Comparison of ENCODE assay signal across 8 mouse cellular contexts in the genomic region with DNA sequence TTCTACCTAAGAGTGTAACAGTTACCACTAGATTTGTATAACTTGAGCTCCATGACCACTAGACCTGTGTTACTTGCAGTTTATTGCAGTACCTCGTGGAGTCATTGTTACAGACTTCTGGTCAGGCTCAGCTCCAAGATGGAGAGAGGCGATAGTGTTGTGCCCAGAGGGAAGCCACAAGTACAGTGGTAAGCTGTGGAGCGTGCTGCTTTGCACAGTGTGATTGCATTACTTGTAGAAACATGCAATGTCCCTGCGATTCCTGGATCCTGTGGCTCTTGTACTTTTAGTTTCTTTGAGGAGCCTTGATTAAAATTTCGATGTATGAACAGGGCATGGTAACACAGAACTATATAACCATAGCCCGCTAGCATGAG. TPM values are rescaled to one million over a fixed set of nuclear protein-coding genes. Genes with fewer than 3 reads are reported as not detected.
DNase-seq lines count a peak whose midpoint lies in the region; ATAC-seq and TF ChIP-seq lines count a peak whose summit lies in the region.

No protein-coding gene starts in this region.

- no peak for TF ChIP-seq CTCF in cortical plate, adult 2 months (IDR thresholded peaks at IDR 0.05; ENCODE audit: extremely low read depth, insufficient read depth, low read length)

- H3K4me3 ChIP-seq in heart, embryonic 15.5 days, result peak overlapping the region; percentile 71
- peak overlapping the region; percentile 81; the same call in 1 of the 2 replicates for H3K4me3 ChIP-seq in cortical plate, adult 2 months (ENCODE audit: insufficient read depth, low read length)
- peak overlapping the region; percentile 70 for H3K4me3 ChIP-seq in hindbrain, embryonic 16.5 days (ENCODE audit: low read length)

- no peak for TF ChIP-seq POLR2A in cortical plate, adult 2 months (IDR thresholded peaks at IDR 0.05; ENCODE audit: extremely low read depth, insufficient read depth, low read length)

- no peak for ATAC-seq in heart, embryonic 15.5 days (replicated peaks; ENCODE audit: insufficient number of reproducible peaks, insufficient read depth, low FRiP score, low read depth)
- peak; percentile 5; the same call in 1 of the 2 replicates for ATAC-seq in hindbrain, embryonic 16.5 days
- ATAC-seq in megakaryocyte-erythroid progenitor cell, adult 5-6 weeks (replicated peaks; ENCODE audit: low FRiP score, low TSS enrichment, poor library complexity, severe bottlenecking), result 0 out of 2 replicates have a peak, but pooled peaks have one; percentile 47

- H3K9ac ChIP-seq in heart, embryonic 15.5 days, result no peak overlapping the region
- H3K9ac ChIP-seq in hindbrain, embryonic 16.5 days (ENCODE audit: low read depth, low read length), result peak overlapping the region; percentile 86; the same call in 1 of the 2 replicates

- 80% methylated on average over 6 of the region's 6 CpGs for WGBS in heart, embryonic 15.5 days
- WGBS in hindbrain, embryonic 16.5 days, result 78% methylated on average over 6 of the region's 6 CpGs

- peaks cover 5% of the 10 kb centered on the region; the same call in 1 of the 2 replicates for H3K36me3 ChIP-seq in heart, embryonic 15.5 days
- peaks cover 15% of the 10 kb centered on the region; the same call in 1 of the 2 replicates for H3K36me3 ChIP-seq in hindbrain, embryonic 16.5 days (ENCODE audit: control insufficient read depth, insufficient read depth, low read length)

- no peak overlapping the region for H3K27ac ChIP-seq in heart, embryonic 15.5 days
- H3K27ac ChIP-seq in cortical plate, adult 2 months (ENCODE audit: insufficient read depth, low read length), result no peak overlapping the region
- no peak overlapping the region for H3K27ac ChIP-seq in hindbrain, embryonic 16.5 days (ENCODE audit: low read depth, low read length)

- H3K27me3 ChIP-seq in heart, embryonic 15.5 days, result no peaks in the 10 kb centered on the region
- no peaks in the 10 kb centered on the region for H3K27me3 ChIP-seq in hindbrain, embryonic 16.5 days (replicated peaks; ENCODE audit: control insufficient read depth, insufficient read depth, low read length)

- peaks cover 8% of the 10 kb centered on the region for H3K4me1 ChIP-seq in heart, embryonic 15.5 days (replicated peaks)
- peaks cover 2% of the 10 kb centered on the region for H3K4me1 ChIP-seq in cortical plate, adult 2 months (ENCODE audit: control insufficient read depth, insufficient read depth, low read length)
- peaks cover 4% of the 10 kb centered on the region; the same call in 1 of the 2 replicates for H3K4me1 ChIP-seq in hindbrain, embryonic 16.5 days (ENCODE audit: control insufficient read depth, insufficient read depth, low read depth, low read length)

- H3K4me2 ChIP-seq in heart, embryonic 15.5 days, result peak overlapping the region; percentile 69
- H3K4me2 ChIP-seq in hindbrain, embryonic 16.5 days (ENCODE audit: low read length), result peak overlapping the region; percentile 65

- no peaks in the 10 kb centered on the region for H3K9me3 ChIP-seq in heart, embryonic 15.5 days (replicated peaks)
- no peaks in the 10 kb centered on the region for H3K9me3 ChIP-seq in hindbrain, embryonic 16.5 days (ENCODE audit: control insufficient read depth, low read length)

- no peak for DNase-seq in heart, postnatal 4 days
- no peak for DNase-seq in urinary bladder, adult 18-20 months (ENCODE audit: low spot score in 2 of 2)
- DNase-seq in adrenal gland, adult 8-10 months, result no peak
- no peak for DNase-seq in adrenal gland, postnatal 25 days

RNA-seq across cellular contexts. Expression of a gene that starts 0.9 kb away (rescaled TPM):
- 3.2 and 4.7 TPM in 2 replicates for polyA plus RNA-seq in heart, embryonic 15.5 days (2015; fragmentation: Nextera tagmentation; extraction: Ambion mirVana)
- total RNA-seq in heart, postnatal 4 days (2021), result 1 to 10 TPM; 4.4 to 4.8 TPM
- 5.7 and 5.9 TPM in 2 replicates for polyA plus RNA-seq in cortical plate, adult 2 months (2012; rRNA removed)
- 10.8 and 13.8 TPM in 2 replicates for polyA plus RNA-seq in hindbrain, embryonic 16.5 days (2015; fragmentation: Nextera tagmentation; extraction: Ambion mirVana)
- total RNA-seq in megakaryocyte-erythroid progenitor cell, adult 5-6 weeks (2014; fragmentation: Nextera tagmentation), result 4.5 and 7.1 TPM in 2 replicates
- 3.5 and 4.9 TPM in 2 replicates for total RNA-seq in megakaryocyte-erythroid progenitor cell, adult 5-6 weeks (2017)
- 10 to 100 TPM in 1 of 4 experiments, 1 to 10 TPM in 3; 4.7 to 10.8 (median 7.9) TPM for total RNA-seq in adrenal gland, adult 8-10 months (2022)
- 8.0 and 8.8 TPM in 2 replicates for total RNA-seq in adrenal gland, postnatal 25 days (2021)

RNA-seq across cellular contexts. Expression of a gene that starts 21.0 kb away (rescaled TPM):
- polyA plus RNA-seq in heart, embryonic 15.5 days (2015; fragmentation: Nextera tagmentation; extraction: Ambion mirVana), result 3.8 and 4.6 TPM in 2 replicates
- total RNA-seq in heart, postnatal 4 days (2021), result 1 to 10 TPM; 2.3 to 2.7 TPM
- polyA plus RNA-seq in cortical plate, adult 2 months (2012; rRNA removed), result 18.2 and 21.5 TPM in 2 replicates
- 19.8 and 22.3 TPM in 2 replicates for polyA plus RNA-seq in hindbrain, embryonic 16.5 days (2015; fragmentation: Nextera tagmentation; extraction: Ambion mirVana)
- 3.4 and 6.6 TPM in 2 replicates for total RNA-seq in megakaryocyte-erythroid progenitor cell, adult 5-6 weeks (2014; fragmentation: Nextera tagmentation)
- 0.75 and 7.4 TPM in 2 replicates for total RNA-seq in megakaryocyte-erythroid progenitor cell, adult 5-6 weeks (2017)
- 10 to 100 TPM in 2 of 4 experiments, 1 to 10 TPM in 2; 4.4 to 15.0 (median 10.3) TPM for total RNA-seq in adrenal gland, adult 8-10 months (2022)
- total RNA-seq in adrenal gland, postnatal 25 days (2021), result 8.4 and 9.3 TPM in 2 replicates

RNA-seq across cellular contexts. Expression of a gene that starts 28.9 kb away (rescaled TPM):
- polyA plus RNA-seq in heart, embryonic 15.5 days (2015; fragmentation: Nextera tagmentation; extraction: Ambion mirVana), result 0.11 and 0.14 TPM in 2 replicates
- not detected for total RNA-seq in heart, postnatal 4 days (2021)
- polyA plus RNA-seq in cortical plate, adult 2 months (2012; rRNA removed), result 0.06 TPM in 1 of 2 replicates, not detected in the other
- not detected in 2 replicates for polyA plus RNA-seq in hindbrain, embryonic 16.5 days (2015; fragmentation: Nextera tagmentation; extraction: Ambion mirVana)
- not detected in 2 replicates for total RNA-seq in megakaryocyte-erythroid progenitor cell, adult 5-6 weeks (2014; fragmentation: Nextera tagmentation)
- total RNA-seq in megakaryocyte-erythroid progenitor cell, adult 5-6 weeks (2017), result not detected in 2 replicates
- not detected for total RNA-seq in adrenal gland, adult 8-10 months (2022)
- not detected in 2 replicates for total RNA-seq in adrenal gland, postnatal 25 days (2021)

RNA-seq across cellular contexts. Expression of a gene that starts 36.1 kb away (rescaled TPM):
- 3.1 and 4.4 TPM in 2 replicates for polyA plus RNA-seq in heart, embryonic 15.5 days (2015; fragmentation: Nextera tagmentation; extraction: Ambion mirVana)
- total RNA-seq in heart, postnatal 4 days (2021), result 1 to 10 TPM; 5.3 to 5.9 TPM
- polyA plus RNA-seq in cortical plate, adult 2 months (2012; rRNA removed), result 5.6 and 6.0 TPM in 2 replicates
- 6.1 and 8.1 TPM in 2 replicates for polyA plus RNA-seq in hindbrain, embryonic 16.5 days (2015; fragmentation: Nextera tagmentation; extraction: Ambion mirVana)
- total RNA-seq in megakaryocyte-erythroid progenitor cell, adult 5-6 weeks (2014; fragmentation: Nextera tagmentation), result 19.2 and 24.5 TPM in 2 replicates
- total RNA-seq in megakaryocyte-erythroid progenitor cell, adult 5-6 weeks (2017), result 18.3 and 20.5 TPM in 2 replicates
- total RNA-seq in adrenal gland, adult 8-10 months (2022), result 1 to 10 TPM; 3.8 to 6.3 (median 5.8) TPM
- 4.9 and 6.3 TPM in 2 replicates for total RNA-seq in adrenal gland, postnatal 25 days (2021)

RNA-seq across cellular contexts. Expression of a gene that starts 38.9 kb away (rescaled TPM):
- 0.11 and 0.16 TPM in 2 replicates for polyA plus RNA-seq in heart, embryonic 15.5 days (2015; fragmentation: Nextera tagmentation; extraction: Ambion mirVana)
- total RNA-seq in heart, postnatal 4 days (2021), result not detected
- polyA plus RNA-seq in cortical plate, adult 2 months (2012; rRNA removed), result not detected in 2 replicates
- polyA plus RNA-seq in hindbrain, embryonic 16.5 days (2015; fragmentation: Nextera tagmentation; extraction: Ambion mirVana), result not detected in 2 replicates
- total RNA-seq in megakaryocyte-erythroid progenitor cell, adult 5-6 weeks (2014; fragmentation: Nextera tagmentation), result not detected in 2 replicates
- not detected in 2 replicates for total RNA-seq in megakaryocyte-erythroid progenitor cell, adult 5-6 weeks (2017)
- total RNA-seq in adrenal gland, adult 8-10 months (2022), result not detected
- total RNA-seq in adrenal gland, postnatal 25 days (2021), result not detected in 2 replicates
